Mouse (Mus musculus) kidney, adult 2 months (tissue): Measurements from ENCODE around the gene Marc2.

Experiments
- CTCF ChIP-seq: fragments of 200-500 bp; conservative IDR thresholded peaks from 2 replicates; pipeline ENCODE4 v1.5.1; 2011; ENCODE audit warnings: low read depth, mild to moderate bottlenecking, control low read depth, low read length, moderate library complexity, mixed read lengths; ENCODE audit not compliant: insufficient read depth, insufficient read length
- POLR2A ChIP-seq: fragments of 200-500 bp; IDR thresholded peaks from one replicate; pipeline ENCODE4 v1.6.1; 2011; ENCODE audit warnings: low read depth, low read length, control low read depth

- TF ChIP-seq CTCF (no peak), POLR2A (no peak)
Measured at GRCm38 (mm10) chr1:184881861-184882260, 35.6 kb upstream of the Marc2 start.
